Mouse (Mus musculus) heart, embryonic 11.5 days (tissue): ENCODE data around the gene Lbx1. TPM values are rescaled to one million over a fixed set of nuclear protein-coding genes. Genes with fewer than 3 reads are reported as not detected.

Source experiments
- ATAC-seq: fragments of 200-750 bp; cut with Nextera tagmentation; replicated peaks from 2 replicates; pipeline ENCODE4 v1.8.0; 2017; ENCODE audit warnings: moderate library complexity; ENCODE audit not compliant: insufficient number of reproducible peaks, low FRiP score, low TSS enrichment
- H3K27ac ChIP-seq: fragments of 300-500 bp; sonication (generic); 2 replicates; pipeline ENCODE4 v1.5.1; 2014; ENCODE audit warnings: mild to moderate bottlenecking, low read depth, low read length
- H3K27me3 ChIP-seq: fragments of 300-500 bp; sonication (generic); 2 replicates; pipeline ENCODE4 v1.6.1; 2014; ENCODE audit warnings: mild to moderate bottlenecking, low read length, mixed read lengths; ENCODE audit not compliant: control insufficient read depth, insufficient read depth
- H3K36me3 ChIP-seq: fragments of 300-500 bp; sonication (generic); 2 replicates; pipeline ENCODE4 v1.6.1; 2014; ENCODE audit warnings: mild to moderate bottlenecking, low read length, moderate library complexity, mixed read lengths; ENCODE audit not compliant: control insufficient read depth, insufficient read depth
- H3K4me1 ChIP-seq: fragments of 300-500 bp; sonication (generic); 2 replicates; pipeline ENCODE4 v1.6.1; 2014; ENCODE audit warnings: low read length; ENCODE audit not compliant: control insufficient read depth, insufficient read depth
- H3K4me2 ChIP-seq: fragments of 300-500 bp; sonication (generic); 2 replicates; pipeline ENCODE4 v1.6.1; 2014; ENCODE audit warnings: mild to moderate bottlenecking, moderate library complexity
- H3K4me3 ChIP-seq: fragments of 300-500 bp; sonication (generic); 2 replicates; pipeline ENCODE4 v1.5.1; 2014; ENCODE audit warnings: low read depth, low read length
- H3K9ac ChIP-seq: fragments of 300-500 bp; sonication (generic); 2 replicates; pipeline ENCODE4 v1.6.1; 2014; ENCODE audit warnings: mild to moderate bottlenecking, low read depth, low read length, moderate library complexity
- H3K9me3 ChIP-seq: fragments of 300-500 bp; sonication (generic); replicated peaks from 2 replicates; pipeline ENCODE4 v1.6.1; 2016; ENCODE audit warnings: low read length; ENCODE audit not compliant: control insufficient read depth
- WGBS: fragments of 180-500 bp; shearing (Covaris S2); extraction: QIAGEN DNeasy Blood & Tissue Kit; methylation state at CpG from one replicate; pipeline ENCODE4 v1.1.7; 2014; ENCODE audit not compliant: insufficient replicate concordance; 5-methylcytosine and 5-hydroxymethylcytosine counted together
- polyA plus RNA-seq: library from polyadenylated mRNA; unstranded; fragments of >200 nt; fragmentation: Nextera tagmentation; extraction: Ambion mirVana; gene quantifications from 2 replicates; pipeline ENCODE4 v1.2.1, GENCODE M21; 2014

Lbx1 gene
- polyA plus RNA-seq, 1 experiment from 2014 or later: 0.16 TPM

DNA sequence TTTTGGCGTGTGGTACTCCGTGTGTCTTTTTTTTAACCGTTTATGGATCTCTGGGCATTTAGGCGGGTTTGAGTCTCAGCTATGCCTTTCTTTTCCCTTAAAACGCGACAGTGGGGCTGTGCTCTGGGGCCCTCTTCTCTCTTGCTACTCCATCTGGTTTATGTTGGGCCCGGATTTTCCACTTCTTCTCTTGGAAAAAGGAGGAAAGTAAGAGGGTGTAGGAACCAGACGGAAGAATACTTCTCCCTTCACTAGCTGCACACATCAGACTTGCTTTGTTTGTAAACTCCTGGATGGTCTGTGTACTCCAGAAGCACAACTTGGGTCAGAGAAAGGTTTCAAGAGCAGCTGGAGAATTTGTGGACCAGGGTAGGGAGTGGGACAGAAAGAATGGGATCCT, 1.5 kb upstream of the Lbx1 start:
- WGBS: 3% methylated on average over 8 of the region's 8 CpGs
- Histone ChIP-seq H3K36me3 (no peaks in the 10 kb centered on the region), H3K9ac (no peak overlapping the region), H3K27me3 (peaks cover 91% of the 10 kb centered on the region), H3K4me3 (no peak overlapping the region), H3K27ac (no peak overlapping the region), H3K4me1 (peaks cover 17% of the 10 kb centered on the region), H3K9me3 (no peaks in the 10 kb centered on the region), H3K4me2 (no peak overlapping the region)
- no peak for ATAC-seq

DNA sequence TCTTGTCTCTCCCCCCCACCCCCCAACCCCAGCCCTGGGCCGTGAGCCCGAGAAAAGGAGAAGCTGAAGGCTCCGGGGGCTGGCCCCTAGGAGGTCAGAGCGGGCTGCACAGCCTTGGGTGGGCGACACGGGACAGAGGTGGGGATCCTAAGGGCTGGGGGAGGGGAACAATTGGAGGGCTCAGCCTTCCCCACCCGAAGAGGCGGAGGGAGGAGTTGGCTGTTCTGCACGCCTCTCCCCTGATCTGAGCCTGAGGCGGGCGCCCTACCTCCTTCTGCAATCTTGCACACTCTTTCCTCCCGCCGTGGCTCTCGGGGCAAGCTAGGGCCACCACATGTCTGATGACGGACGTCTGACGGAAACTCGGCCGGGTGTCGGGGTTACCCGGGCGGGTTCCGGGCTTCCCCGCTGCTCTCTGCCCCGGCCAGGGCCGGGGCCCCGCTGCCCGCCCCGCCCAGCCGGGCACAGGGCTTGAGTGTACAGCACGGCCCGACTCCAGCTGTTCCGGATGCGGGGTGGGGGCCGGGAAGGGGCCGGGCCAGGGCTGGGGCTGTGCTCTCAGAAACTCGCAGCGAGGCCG, 841 bp upstream of the Lbx1 start:
- H3K27ac ChIP-seq: no peak overlapping the region
- peaks cover 91% of the 10 kb centered on the region for H3K27me3 ChIP-seq
- peak overlapping the region; percentile 43 for H3K4me3 ChIP-seq
- H3K9ac ChIP-seq: no peak overlapping the region
- H3K36me3 ChIP-seq: no peaks in the 10 kb centered on the region
- under 1% methylated on average over 38 of the region's 39 CpGs for WGBS
- ATAC-seq: peak; percentile 35; the same call in 1 of the 2 replicates
- peak overlapping the region; percentile 54 for H3K4me2 ChIP-seq
- no peaks in the 10 kb centered on the region for H3K9me3 ChIP-seq
- peaks cover 17% of the 10 kb centered on the region for H3K4me1 ChIP-seq

GRCm38 (mm10) chr19:45235331-45235741, 276 bp downstream of the Lbx1 start:
- no peak for ATAC-seq
- H3K27me3 ChIP-seq: peaks cover 89% of the 10 kb centered on the region
- H3K4me3 ChIP-seq: peak overlapping the region; percentile 43
- peak overlapping the region; percentile 54 for H3K4me2 ChIP-seq
- no peaks in the 10 kb centered on the region for H3K36me3 ChIP-seq
- no peaks in the 10 kb centered on the region for H3K9me3 ChIP-seq
- no peak overlapping the region for H3K27ac ChIP-seq
- H3K9ac ChIP-seq: no peak overlapping the region
- peaks cover 23% of the 10 kb centered on the region for H3K4me1 ChIP-seq
- WGBS: under 1% methylated on average over 35 of the region's 53 CpGs

GRCm38 (mm10) chr19:45234771-45235231, 811 bp downstream of the Lbx1 start:
- H3K9me3 ChIP-seq: no peaks in the 10 kb centered on the region
- H3K27ac ChIP-seq: no peak overlapping the region
- peak overlapping the region; percentile 54 for H3K4me2 ChIP-seq
- WGBS: under 1% methylated on average over 42 of the region's 42 CpGs
- no peaks in the 10 kb centered on the region for H3K36me3 ChIP-seq
- peak overlapping the region; percentile 43 for H3K4me3 ChIP-seq
- H3K9ac ChIP-seq: no peak overlapping the region
- H3K4me1 ChIP-seq: peaks cover 24% of the 10 kb centered on the region
- no peak for ATAC-seq
- peaks cover 90% of the 10 kb centered on the region for H3K27me3 ChIP-seq

DNA sequence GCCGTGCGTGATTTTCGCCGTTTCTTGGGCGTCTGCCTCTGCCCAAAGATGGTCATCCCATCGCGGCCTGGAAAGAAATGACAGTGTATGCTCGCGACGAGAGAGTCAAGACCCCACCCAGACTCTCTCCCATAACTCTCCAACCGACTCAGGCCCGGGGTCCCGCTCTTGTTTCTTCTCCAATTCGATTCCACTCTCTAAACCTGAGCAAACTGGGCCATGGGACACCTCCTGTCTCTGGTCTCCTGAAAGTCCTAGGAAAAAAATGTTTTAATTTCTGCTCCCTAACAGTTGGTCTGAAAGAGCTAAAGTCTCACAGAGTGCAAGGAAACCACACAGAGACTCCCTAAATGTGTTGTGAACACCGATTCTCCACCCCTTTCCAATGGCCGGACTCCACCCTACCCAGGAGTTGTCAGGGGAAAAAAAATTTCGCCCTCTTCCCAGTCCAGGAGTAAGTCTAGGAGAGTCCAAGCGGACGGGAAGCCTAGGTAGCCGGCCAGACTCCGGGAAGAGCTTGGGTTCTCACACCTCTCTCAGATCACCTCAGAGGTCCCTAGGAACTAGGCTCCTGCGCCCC, 1.3 kb downstream of the Lbx1 start:
- Histone ChIP-seq H3K9me3 (no peaks in the 10 kb centered on the region), H3K27ac (no peak overlapping the region), H3K27me3 (peaks cover 91% of the 10 kb centered on the region), H3K4me1 (peaks cover 28% of the 10 kb centered on the region), H3K9ac (no peak overlapping the region), H3K4me2 (no peak overlapping the region), H3K36me3 (no peaks in the 10 kb centered on the region), H3K4me3 (no peak overlapping the region; the same call in 1 of the 2 replicates)
- ATAC-seq: no peak
- WGBS: 2% methylated on average over 22 of the region's 22 CpGs

GRCm38 (mm10) chr19:45233496-45234127, 2.0 kb downstream of the Lbx1 start:
- ATAC-seq: no peak
- WGBS: under 1% methylated on average over 57 of the region's 60 CpGs
- Histone ChIP-seq H3K4me2 (peak overlapping the region; percentile 34), H3K4me3 (peak overlapping the region; percentile 26), H3K9me3 (no peaks in the 10 kb centered on the region), H3K27me3 (peaks cover 90% of the 10 kb centered on the region), H3K4me1 (peaks cover 28% of the 10 kb centered on the region), H3K36me3 (no peaks in the 10 kb centered on the region), H3K9ac (no peak overlapping the region), H3K27ac (no peak overlapping the region)

- ATAC-seq: no peak
- 2% methylated on average over 42 of the region's 42 CpGs for WGBS
- Histone ChIP-seq H3K27ac (no peak overlapping the region), H3K4me1 (peaks cover 28% of the 10 kb centered on the region), H3K27me3 (peaks cover 90% of the 10 kb centered on the region), H3K4me2 (no peak overlapping the region; the same call in 1 of the 2 replicates), H3K36me3 (no peaks in the 10 kb centered on the region), H3K9ac (no peak overlapping the region), H3K9me3 (no peaks in the 10 kb centered on the region), H3K4me3 (peak overlapping the region; percentile 26)
Observed at GRCm38 (mm10) chr19:45232443-45233410, 2.9 kb downstream of the Lbx1 start.

- Histone ChIP-seq H3K4me1 (peaks cover 28% of the 10 kb centered on the region), H3K4me3 (peak overlapping the region; percentile 19; the same call in 1 of the 2 replicates), H3K9ac (no peak overlapping the region), H3K4me2 (peak overlapping the region; percentile 33; the same call in 1 of the 2 replicates), H3K27me3 (peaks cover 90% of the 10 kb centered on the region), H3K36me3 (no peaks in the 10 kb centered on the region), H3K27ac (no peak overlapping the region), H3K9me3 (no peaks in the 10 kb centered on the region)
- no peak for ATAC-seq
- 2% methylated on average over 14 of the region's 14 CpGs for WGBS
Observed at GRCm38 (mm10) chr19:45232036-45232410, 3.6 kb downstream of the Lbx1 start.
